Mouse (Mus musculus): ENCODE results near the gene Cep112. TPM values are rescaled to one million over a fixed set of nuclear protein-coding genes. Genes with fewer than 3 reads are reported as not detected.

Gene Cep112
- total RNA-seq, 2 experiments from 2014 or later: 20.0 to 21.3 TPM

GRCm38 (mm10) chr11:108900718-108901488 lies 475.9 kb downstream of the Cep112 start:
- peak in 1 of 2 experiments; percentile 47 for DNase-seq (ENCODE audit: low spot score in 2 of 2)

DNA sequence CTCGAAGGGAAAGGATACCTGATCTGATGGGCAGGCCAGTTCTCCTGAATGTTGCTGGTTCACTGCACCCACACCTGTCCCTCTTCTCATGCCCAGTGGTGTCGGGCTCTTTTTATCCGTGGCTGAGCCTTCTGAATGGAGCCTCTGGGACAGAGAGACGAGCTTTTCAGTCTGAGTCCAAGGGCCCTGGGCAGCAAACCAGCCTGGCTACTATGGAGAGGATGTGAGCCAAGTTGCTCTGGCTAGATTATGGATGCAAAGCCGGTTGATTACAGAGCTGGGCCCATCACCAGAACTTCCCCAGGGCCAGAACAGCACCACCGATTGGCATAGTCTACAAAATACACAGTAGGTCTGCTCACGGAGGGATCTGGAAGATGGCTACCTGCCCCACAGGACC lies 476.7 kb downstream of the Cep112 start:
- DNase-seq (ENCODE audit: low spot score in 2 of 2): no peak

DNA sequence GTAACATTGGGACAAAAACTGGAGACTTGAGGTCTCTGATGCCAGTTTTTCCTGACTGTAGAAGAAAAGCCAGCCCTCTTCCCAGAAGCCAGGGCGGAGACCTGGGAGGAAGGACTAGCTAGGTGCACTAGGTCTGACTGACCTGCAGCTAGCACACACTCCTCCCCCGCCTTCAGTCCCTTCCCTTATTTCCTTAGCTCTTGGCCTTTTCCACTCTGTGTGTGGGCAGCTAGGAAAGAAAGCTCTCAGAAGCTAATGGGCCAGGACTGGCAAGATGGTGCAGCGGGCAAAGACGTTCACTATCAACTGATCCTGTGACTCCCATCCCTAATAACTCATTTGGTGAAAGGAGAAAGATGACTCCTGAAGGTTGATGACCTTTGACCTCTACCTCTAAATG lies 477.3 kb downstream of the Cep112 start:
- no peak for DNase-seq (ENCODE audit: low spot score in 2 of 2)

DNA sequence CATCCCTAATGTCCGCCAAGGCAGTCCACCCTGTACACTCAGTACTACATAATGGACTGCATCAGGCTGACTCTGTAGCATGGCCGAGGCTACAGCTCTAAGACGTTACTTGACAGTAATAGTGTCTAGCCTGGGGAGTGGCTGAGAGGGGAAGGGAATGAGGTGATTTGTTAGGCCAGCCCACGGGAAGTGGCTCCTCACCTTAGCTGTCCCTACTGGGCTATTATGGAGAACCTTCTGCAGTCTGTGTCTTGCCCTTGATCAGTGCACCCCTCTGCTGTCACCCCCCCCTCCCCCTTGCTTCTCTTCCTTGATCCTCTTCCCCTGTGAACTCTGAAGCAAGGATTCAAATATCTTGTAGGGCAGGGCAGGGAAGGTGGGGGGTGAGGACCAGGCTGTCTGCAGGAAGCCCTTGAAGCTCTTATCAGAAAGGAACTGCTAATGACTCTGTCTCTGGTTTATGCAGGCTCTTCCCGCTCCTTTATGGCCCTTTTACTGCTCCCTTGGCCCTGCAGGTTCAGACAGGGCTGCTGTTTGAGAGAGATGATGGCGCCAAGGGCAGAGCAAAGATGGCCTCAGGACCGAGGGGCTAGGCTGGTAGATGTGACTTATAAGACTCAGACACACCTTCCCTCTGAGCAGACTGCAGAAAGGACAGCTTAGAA lies 481.7 kb downstream of the Cep112 start:
- DNase-seq (ENCODE audit: low spot score in 2 of 2): no peak

GRCm38 (mm10) chr11:108909396-108910195 lies 484.6 kb downstream of the Cep112 start:
- DNase-seq (ENCODE audit: low spot score in 2 of 2): no peak

Other genes with a start within 250 kb of the Cep112 start
- 1 to 10 TPM; 1.4 to 8.0 TPM for gene Apoh, start 81.8 kb upstream of the Cep112 start, total RNA-seq (2021)
- 10 to 100 TPM; 41.0 to 46.1 TPM for gene Prkca, start 81.3 kb upstream of the Cep112 start, total RNA-seq (2021)